Mouse (Mus musculus): Measurements from ENCODE around the gene Cys1.

GRCm38 (mm10) chr12:24626401-24626800 lies 55.2 kb downstream of the Cys1 start:
- TF ChIP-seq E2F4 (IDR thresholded peaks at IDR 0.05; ENCODE audit: insufficient read depth) (no peak), MYOD1 (IDR thresholded peaks at IDR 0.05; ENCODE audit: control insufficient read depth in 1 of 3, insufficient read length in 2 of 3, low read depth in 2 of 3) (no peak), TCF12 (IDR thresholded peaks at IDR 0.05; ENCODE audit: insufficient read depth, poor library complexity, severe bottlenecking) (no peak), MAX (IDR thresholded peaks at IDR 0.05; ENCODE audit: low read depth) (no peak), USF1 (IDR thresholded peaks at IDR 0.05; ENCODE audit: low read depth) (no peak)
